Mouse (Mus musculus) monocyte, adult 2 months (primary cell): ENCODE results near the gene Gstcd.

Source experiments
- DNase-seq, 2 experiments: peaks; one replicate each; pipeline ENCODE4 v3.0.0; 2022; ENCODE audit warnings: low spot score in 2 of 2, low read depth in 1 of 2

Gene Gstcd

DNA sequence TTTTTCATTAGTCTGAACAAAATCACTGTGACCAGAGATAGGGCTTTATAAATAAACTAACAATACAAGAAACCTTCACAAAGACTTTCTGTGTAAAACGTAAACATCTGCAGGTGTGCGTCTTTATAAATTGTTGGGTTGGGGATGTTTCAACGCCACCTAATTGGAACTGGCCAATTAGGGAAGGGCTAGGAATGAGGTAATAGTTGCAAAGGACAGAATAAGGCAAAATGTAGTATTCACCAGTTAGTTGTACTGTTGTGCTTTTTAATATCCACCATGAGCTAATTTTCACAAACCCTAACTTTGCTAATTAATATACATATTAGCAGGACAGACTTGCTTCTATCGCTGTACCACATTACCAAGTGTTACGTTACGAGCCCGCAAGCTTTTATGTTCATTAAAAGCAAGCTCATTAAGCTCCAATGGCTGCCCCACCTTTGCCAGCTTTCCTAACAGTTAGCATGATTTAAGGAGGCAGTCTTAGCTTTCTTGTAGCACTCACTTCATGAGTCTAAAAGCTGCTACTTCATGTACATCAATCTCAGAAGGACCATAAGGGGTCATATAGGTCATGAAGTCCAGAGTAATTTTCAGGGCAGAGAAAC is 58.6 kb downstream of the Gstcd start:
- no peak for DNase-seq

DNA sequence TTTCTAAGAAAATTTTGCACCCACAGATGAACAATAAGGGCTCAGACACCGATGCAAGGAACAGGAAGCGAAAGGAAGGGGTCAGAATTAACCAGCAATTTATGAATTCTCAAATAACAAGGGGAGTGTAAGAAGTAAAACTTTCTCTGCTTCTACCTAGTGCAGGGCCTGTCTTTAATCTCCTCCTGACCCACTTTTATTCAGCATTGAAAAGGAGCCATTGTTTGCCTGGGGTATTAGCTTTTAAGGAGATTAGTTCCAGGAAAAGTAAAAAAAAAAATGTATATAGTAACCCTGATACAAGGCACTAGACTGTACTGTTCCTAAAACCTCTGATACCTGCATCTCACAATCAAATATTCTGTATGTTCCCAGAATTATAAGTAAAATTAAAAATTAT is 64.9 kb downstream of the Gstcd start:
- no peak for DNase-seq

DNA sequence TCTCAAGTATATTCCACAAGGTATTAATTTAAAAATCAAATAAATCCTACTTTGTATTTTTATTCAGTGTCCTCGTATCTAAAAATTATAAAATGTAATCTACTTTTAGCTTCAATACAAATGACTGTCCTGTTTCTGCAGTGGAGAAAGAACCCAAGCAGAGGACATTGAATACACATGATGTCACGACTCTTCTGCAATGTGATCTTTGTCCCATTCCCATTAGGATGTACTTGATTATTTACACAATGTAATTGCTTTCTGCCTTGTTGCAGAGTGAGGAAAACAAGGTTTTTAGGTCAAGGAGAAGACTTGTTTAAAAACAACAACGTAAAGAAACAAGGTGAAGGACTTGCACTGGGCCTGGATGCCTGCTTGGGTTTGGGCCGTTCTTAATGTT is 84.6 kb downstream of the Gstcd start:
- DNase-seq, result no peak

DNA sequence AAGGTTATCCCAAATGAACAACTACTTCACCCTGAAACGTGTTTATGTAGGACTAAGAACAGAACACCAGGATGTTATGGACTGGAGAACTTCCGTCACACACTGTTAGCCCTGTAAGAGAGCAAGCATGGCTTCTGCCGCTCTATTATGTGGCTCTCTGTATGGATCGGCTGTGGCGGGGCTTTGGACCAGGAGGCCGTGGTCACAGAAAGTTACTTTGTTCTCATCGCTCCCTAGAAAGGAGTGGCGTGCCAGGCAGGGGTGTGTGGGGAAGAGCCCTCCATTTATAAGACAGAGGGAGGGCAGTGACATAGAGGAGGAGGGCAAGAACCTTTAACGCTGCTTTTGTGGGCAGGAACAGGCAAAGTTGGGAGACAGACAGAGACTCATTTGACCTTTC is 95.5 kb downstream of the Gstcd start:
- no peak for DNase-seq

DNA sequence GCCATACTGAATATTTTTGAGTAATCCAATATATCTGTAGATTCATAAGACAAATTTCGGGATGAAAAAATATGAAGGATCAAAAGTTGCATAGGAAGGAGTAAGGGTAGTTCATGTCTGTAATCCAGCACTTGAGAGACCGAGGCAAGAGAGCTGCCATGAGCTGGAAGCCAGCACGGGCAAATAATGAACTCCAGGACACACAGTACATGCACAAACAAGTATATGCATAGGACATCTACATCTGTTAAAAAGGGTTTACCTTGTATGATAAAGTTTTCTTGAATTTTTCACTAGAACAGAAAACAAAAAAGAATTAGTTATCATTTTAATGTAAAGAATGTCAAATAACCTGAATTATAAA is 95.9 kb downstream of the Gstcd start:
- no peak for DNase-seq

DNA sequence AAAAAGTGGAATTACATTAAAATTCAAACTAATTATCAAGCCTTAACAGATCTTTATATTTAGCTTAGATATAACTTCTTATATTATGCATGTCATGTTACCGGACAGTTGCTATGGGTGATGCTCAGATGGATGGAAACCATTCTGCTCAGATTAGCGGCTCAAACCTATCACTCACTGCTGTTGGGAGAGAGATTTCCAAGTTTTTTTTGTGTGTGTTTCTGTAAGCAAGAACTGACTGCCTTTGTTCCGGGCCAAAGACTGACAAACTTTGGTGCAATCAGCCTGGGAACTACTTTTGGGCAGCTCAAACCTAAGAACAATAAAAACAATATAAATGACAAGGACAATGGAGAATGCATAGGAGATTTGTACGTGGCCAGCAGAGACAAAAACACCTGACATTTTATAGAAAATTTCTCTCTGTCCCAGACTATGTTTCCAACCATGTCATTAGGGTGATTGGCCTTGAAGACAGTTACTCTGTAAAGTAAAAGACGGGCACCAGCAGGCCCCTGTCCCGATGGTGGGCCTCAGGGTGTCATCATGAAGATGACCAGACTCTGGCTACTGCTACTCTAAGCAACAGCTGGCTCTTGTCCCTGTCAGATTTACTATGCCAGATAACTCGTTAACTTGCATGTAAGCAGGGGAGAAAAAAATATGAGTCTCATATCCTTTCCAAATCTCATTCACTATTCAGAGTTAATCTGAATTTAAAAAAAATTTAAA is 96.5 kb downstream of the Gstcd start:
- DNase-seq, result no peak

DNA sequence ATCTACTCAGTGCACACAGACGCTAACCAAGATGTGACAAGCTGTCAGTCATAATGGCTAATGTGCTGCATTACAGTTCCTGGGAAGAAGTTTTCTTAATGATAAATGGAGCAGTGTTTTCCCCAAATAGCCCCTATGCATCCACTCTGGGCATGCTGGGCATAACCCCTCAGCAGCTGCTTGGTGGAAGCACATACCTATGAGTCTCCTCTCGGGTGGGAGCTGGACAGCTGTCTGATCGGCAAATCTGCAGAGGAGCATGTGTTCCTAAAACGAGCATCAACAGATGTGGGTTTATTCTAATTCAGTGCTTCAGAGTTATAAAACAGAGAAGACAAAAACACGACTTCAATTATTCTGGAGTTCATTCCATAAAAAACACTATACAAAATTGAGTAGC is 105.6 kb downstream of the Gstcd start:
- DNase-seq, result no peak

DNA sequence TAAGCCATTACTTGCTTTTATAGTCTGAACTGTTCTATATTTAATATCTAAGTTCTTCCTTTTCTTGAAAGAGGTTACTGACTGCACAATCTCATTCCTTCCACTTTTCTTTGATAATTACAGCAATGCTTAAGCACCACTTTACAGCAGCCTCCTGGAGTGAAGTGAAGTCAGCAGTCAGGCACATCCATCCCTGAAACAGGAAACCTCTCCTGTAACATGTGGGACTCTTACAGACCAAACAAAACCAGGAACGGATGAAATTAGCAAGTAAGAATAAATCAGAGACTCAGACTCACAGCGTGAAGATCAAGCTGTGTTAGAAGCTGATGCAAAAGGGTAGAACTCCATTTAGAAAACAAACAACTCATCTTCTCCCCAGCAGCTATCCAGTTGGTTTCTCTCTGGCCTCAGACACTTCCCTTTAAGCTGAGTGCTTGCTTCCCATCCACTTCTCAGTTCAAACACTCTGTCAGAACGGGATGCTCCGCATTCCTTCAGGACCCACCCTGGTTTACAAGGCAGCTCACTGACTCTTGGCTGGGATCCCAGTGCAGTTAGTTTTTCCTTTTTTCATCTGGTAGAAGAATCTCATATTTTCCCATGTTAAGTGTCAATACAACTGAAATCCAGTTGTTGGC is 107.9 kb downstream of the Gstcd start:
- DNase-seq, result no peak

DNA sequence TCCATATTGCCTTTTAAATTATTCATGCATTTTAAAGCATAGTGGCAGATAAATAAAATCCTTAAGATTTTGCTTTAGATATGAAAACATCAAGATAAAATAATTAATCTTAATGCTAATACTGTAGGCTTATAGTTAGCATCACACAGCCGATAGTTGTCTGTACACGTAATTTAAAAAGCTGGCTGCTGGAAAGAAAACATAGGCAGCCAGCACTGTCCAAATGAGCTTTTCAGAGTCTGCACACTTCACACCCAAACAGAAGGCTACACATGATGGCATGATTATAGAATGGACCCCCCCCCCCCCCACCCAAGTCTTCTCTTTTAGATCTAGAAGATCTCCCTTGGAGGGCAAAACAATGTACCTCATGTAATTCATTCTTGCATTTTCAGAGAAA is 109.9 kb downstream of the Gstcd start:
- DNase-seq, result no peak

DNA sequence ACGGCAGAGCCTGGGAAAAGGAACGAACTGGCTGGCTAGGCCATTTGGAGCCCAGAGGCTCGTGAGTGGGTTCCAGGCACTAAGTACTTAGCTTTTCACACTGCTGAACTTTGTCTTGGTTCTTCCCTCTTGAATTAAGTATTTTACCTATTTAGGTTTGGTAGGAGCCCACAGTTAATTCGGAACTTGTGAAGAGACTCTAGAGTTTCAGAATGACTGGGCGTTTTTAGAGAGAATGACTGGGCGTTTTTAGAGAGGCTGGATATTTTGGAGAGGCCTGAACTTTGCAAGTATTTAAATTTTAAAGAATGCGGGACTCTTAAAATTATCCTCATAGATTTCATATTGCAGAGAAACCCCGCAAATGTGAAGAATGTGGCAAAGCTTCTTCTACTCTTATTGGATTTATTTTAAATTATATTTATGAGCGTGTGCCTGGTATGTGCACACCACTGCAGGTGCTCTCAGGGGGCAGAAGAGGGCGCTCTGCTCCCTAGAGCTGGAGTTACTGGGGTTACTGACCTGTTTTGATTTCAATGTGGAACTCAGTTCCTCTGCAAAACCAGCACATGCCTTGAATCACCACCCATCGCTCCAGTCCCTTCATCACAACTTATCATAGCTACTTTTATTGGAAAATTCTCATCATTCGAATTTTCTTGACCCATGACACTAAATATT is 111.9 kb downstream of the Gstcd start:
- DNase-seq, result no peak

DNA sequence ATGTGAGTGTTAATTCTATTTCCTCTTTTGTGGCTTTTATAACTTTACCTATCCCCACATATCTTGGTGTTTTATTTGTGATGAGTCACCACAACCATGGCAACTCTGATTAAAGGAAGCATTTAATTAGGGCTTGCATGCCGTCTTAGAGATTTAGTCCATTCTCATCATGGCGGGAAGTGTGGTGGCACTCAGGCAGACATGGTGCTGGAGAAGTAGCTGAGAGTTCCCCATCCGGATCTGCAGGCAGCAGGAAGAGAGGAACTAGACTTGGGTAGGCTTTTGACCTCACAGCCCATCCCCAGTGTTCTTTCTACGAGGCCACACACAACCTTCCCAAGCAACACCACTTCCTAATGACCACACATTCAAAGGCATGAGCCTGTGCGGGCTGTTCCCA is 125.6 kb downstream of the Gstcd start:
- DNase-seq, result no peak

DNA sequence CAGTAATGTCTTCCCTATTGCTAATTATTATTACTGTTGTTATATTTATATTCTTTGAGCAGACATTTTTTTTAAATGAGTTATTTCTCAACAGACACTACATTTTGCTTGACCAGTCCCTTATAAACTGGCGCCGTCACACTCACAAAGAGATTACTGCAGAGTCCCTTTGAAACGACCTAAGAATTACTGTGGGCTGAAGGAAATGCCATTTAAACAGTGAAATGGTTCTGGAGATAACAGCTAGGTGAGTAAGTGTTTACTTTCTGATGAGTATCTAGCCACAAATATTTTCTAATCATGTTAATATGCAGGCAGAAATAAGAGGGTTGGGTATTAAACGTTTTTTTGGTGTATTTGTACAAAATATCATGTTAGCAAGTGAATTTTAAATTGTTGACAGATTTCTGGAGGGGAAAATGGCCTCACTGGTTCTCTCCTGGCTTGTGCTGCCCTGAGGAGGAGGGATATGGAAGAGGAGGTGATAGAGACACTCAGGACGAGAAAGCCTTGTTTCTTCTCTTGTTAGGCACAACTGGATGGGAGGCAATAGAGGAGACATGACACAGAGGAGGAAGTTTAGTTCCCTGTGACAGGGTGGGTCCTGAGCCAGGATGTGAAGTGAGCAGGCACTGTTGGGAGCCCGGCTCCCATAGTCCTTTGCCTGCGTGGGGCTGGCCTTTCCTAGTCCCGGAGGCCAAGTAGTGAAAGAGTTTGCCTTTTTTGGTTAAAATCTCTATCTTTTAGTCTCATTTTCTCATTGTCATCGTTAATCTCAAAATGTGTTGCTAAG is 126.9 kb downstream of the Gstcd start:
- no peak for DNase-seq

DNA sequence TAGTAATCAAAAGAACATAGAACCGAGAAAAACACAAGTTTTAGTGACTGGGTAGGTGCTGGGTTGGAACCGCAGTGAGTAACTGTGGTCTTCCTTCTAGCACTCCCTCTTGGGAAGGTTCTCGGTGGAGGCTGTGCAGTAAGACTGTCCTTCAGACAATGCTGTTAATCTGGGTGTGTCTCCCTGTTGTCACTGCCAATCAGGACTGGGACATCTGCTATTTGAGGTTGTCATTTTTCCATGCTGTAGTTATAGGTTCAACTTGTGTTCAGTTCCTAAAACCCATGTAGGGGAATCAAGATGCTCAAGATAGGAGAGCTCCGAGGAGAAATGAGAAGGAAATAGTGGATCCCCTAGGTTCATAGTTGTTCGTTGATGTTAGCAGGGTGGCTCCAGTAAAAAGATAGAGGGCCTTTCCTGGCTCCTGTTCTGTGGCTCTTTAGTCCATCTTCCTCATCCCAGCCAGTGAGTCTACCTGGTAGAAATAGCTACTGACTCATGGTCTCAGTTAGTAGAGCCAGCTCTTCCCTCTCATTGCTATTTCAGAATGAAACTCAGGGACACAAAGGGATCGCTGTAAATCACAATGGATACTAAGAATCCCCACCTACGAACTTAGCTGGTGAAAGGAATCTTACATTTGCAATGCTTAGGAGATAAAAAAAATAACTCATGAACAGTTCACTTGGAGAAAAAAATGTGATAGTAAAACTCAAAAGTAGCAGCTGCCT is 129.0 kb downstream of the Gstcd start:
- no peak for DNase-seq

DNA sequence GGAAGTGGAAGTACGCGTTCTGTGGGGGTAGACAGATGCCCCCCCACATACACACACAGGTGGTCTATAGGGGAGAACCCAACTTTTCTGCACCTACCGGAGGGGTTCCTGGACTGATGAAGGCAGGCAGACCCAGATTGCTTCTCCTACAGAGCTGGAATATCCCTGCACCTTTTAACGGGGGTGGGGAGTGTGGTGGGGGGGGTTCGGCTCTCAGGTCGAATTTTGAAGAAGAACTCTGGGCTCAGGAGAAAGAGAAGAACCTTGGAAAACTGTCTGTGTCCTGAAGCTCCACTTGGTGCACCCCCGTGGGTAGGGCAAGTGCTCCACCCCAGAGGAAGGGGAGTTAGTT is 141.3 kb downstream of the Gstcd start:
- DNase-seq, result no peak

DNA sequence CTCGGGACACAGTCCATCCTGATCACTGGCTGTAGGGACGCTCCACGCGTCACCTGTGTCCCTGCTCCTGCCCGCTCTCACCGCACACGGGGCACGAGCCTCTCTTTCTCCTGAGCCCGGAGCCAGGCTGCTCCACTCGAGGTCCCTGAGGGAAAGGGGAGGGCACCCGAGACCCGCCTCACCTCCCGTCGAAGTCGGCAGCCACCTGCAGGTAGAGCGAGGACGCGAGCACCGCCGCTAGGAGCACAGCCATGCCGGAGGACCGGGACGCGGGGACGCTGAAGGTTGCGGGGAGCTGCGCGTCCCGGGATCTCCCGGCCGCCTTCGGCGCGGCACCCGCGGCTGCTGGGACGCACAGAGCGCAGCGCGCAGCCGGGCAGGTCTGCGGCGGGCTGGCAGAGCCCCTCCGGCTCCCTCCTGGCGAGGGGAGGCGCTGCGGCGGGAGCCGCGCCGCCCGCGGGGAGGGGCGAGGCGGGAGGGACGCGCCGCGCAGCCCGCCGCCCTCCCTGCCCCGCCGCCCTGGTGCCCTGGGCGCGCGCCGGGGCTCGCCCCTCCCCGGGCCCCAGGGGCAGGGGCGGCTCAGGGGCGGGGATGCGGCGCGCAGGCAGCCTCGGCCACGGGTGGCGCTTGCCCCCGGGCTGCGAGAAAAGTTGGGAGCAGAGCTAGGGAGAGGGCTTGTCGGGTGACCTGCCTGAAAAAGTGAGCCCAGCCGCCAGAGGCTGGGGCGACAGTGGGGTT is 141.9 kb downstream of the Gstcd start, which contains the start of gene Npnt:
Gene Npnt, minus strand, starts transcription at position 501 of the 738 bp plus-strand sequence.
- DNase-seq, result no peak

DNA sequence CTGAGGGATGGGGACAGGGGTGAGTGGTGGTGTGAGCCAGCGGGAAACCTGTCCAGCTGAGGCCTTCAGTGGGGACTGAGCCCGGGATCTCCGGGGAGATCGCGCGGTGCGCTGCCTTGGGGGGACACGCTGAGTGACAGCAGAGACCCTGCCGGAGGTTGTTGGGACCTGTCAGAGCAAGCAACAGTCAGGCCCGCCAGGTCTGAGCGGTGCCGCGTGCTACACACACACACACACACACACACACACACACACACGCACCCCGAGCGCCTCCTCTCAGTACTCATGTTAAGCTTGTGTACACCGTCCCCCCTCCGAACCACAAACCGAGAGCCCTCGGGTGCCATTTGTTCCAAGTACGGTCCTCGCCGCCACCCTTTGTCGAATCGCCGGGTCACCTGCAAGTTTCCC is 142.4 kb downstream of the Gstcd start:
- no peak for DNase-seq

DNA sequence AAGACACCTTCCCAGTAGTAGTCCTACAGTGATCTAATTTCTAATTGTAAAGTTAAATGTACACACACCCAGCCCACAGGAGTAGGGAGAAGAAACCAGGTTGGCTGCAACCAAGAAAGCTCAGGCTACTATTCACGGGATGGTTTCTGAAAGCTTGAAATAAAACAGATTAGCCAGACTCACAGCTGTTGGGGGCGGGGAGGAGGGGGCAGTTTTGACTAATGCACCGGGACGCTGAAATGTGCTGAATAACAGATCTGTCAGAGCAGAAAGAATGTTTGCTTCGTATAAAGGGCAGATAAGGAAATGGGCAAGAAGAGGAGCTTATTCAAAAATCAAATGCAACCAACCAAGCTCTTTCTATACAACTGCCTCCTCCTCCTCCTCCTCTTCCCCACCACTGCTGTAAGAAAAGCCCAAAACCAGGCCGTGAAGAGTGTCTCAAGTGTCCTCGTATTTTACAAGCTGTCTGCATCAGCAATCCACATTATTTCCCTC is 143.5 kb downstream of the Gstcd start:
- DNase-seq, result no peak

DNA sequence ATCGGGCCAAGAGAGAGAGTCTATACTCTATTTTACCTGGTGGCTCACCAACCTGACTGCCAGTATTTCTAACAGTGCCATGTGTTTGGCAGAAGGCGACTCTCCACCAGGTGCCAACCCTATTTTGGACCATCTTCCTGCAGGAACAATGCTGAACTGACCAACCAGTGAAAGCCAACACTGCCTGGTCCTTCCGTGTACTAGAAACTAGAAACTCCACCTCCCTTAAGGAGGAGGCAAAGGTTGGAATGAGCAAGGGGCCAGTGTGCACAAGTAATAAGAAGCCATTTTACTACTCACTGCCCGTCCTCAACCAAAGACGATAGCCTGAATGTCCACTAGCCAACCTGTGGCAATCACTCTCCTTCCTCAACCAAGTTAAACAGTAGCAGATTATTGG is 145.7 kb downstream of the Gstcd start:
- DNase-seq, result no peak

DNA sequence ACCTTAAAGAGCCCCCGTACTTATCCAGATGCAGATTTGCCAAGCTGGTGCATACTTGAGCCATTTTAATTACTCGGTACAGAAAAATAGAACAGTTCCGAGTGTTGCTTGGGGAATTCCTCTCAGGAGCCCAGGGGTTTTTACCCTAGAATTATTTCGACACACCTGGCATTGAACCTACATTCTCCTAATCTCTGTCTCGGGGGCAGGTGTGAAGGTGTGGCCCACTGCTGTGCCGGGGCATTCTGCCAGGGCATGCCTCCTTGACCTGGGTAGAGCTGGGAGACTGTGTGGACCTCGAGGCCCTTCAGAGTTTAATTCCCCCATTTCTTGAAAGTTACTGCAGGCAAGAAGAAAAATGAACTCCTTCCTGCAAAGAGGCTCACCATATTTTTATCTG is 146.2 kb downstream of the Gstcd start:
- no peak for DNase-seq

DNA sequence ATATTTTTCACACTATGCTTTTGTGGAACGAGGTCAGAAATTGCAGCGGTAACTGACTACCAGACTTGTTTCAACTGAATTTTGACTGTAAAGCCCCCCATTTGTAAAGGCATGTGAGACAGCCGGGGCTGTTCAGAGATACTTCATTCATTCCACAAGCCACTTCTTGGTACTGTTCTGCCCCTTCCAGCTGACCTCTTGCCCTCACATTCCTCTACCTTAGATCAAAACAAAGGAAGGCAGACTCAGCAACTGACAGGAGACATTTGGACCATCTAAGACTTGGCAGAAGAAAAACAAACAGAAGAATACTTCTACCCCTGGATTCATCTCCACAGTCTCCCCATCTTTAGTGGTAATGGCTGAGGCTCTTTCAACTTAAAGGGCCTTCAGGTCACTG is 147.2 kb downstream of the Gstcd start:
- DNase-seq, result no peak
